Mouse (Mus musculus): ENCODE results near the gene Atp12a.

Atp12a gene

DNA sequence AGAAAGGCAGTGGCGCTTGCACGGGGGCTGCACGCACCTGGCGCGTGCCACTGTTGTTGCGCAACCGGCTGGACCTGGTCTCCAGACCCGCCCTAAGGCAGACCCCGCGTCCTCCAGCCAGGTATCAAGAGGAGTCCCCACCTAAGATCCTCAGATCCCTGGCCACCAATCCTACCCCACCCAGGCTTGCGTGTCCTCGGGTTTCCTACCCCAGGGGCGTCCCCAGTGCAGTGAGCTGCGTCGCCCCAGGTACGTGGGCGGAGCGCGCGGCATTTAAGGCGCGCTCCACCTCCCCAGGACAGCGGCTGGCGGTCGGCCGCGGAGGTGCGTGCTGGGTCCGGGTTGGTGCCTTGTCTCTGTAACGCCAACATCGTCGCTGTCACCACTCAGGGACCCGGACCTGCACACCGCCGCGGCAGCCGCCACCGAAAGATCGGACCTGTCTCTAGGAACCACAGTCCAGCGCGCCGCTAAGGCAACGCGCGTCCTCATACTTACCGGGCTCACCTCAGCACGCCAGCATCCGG lies at the start of gene Atp12a:
TSS of gene Atp12a (plus strand) at position 358 of the 527 bp plus-strand sequence.
- no peak for DNase-seq (ENCODE audit: extremely low spot score, low read depth, low spot score)

DNA sequence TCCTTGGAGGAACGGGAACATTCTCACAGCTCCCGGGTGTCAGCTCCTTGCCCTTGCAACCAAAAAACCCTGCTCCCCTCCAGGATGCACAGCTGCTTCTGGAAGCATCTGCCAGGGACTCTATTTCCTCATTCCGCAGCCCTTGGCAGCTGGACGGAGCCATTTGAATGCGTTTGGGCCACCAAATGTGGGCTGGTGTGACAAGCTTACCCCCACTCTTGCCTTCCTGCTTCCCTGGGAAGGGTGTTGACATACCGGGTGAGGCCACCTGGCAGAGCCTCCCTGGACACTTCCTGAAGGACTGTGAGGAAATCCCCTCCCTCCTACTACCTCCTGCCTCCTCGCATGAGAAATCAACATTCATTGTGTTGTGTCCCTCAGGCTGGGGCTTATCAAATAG lies 49.3 kb upstream of the Atp12a start:
- DNase-seq (ENCODE audit: extremely low spot score, low read depth, low spot score), result no peak

DNA sequence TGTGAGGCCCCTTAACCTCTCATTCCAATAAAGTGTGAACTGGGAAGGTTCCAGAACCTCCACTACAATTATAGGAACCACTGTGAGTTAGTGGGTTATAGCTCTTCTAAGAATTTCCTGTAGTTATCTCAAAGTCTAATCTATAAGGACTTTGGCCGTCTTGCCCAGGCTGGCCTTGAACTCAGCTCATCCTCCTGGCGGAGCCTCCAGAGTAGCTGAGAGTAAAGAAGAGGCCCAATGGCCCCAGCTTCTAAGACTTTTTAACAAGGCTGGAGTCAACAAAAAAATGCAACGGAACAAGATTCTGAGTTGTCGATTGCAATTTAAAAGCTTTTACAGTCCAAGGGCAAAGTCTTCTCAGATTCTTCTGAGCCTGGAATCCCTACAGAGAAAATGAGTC lies 48.5 kb upstream of the Atp12a start:
- no peak for DNase-seq (ENCODE audit: extremely low spot score, low read depth, low spot score)

DNA sequence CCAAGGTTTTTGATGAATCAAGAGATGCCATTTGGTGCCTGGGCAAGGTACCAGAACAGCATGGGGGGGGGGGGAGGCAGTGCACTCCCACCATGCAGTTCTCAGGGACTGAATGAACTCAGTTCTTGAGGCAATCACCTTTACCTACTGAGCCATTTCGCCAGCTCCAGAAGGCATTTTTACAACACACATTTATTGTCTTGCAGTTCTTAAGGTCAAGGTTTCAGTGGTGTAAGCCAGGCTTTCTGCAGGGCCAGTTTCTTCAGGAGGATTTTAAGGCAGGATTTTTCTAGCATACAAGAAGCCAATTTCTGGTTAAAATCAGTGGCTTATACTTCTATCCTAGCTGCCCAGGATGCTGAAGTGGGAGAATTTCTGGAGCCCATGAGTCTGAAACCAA lies 41.9 kb upstream of the Atp12a start:
- DNase-seq (ENCODE audit: extremely low spot score, low read depth, low spot score), result no peak

DNA sequence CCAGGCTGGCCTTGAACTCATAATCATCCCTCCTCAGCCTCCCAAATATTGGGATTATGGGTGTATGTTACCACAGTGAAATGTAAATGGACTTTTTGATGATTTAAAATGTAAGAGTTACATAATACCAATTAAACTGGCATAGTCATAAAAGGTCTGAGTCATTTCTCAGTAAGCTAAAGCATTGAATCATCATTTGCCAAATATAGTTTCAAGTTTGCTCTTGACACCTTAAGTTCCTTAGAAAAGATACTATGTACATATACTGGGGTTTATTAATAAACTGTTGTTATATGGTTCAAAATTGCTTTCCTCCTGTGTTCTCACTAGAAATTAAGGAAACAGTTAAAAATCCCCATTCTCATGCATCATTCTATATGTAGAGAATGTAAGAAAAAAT lies 39.8 kb upstream of the Atp12a start:
- DNase-seq (ENCODE audit: extremely low spot score, low read depth, low spot score), result no peak

DNA sequence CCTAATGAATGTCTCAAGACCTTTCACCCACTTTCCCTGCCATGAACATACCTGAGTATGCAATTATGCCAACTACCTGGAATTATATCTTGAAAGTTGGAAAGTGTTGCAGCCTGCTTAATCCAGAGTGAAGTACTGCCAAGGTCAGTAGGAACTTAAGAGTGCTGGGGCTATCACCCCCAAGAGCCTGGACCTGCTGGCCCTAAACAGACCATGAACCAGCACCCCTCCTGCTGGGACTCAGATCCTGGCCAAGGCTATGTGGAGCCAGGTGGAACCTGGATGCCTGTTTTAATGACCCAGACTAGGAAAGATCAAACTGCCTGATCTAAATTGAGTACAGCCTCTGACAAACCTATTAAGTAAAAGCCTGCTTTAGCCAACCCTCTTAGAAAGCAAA lies 31.2 kb upstream of the Atp12a start:
- DNase-seq (ENCODE audit: extremely low spot score, low read depth, low spot score), result no peak

DNA sequence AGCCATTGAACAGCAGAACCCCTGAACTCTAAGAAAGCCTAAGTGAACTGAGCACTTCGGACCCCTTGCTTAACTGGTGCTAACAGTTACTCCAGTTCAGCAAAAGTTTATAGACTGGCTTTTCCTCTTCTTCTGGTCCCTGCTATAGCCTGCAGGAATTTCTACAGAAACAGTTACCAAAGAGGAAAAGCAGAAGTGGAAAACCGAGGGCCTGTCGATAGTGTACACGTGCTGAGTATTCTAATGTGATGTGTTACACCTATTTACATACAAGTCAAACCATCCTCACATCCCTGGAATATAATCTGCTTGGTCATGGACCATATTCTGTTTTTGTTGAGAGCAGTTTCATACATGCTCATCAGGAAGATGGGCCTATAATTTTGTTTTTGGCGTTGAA lies 30.4 kb upstream of the Atp12a start:
- DNase-seq (ENCODE audit: extremely low spot score, low read depth, low spot score), result no peak

DNA sequence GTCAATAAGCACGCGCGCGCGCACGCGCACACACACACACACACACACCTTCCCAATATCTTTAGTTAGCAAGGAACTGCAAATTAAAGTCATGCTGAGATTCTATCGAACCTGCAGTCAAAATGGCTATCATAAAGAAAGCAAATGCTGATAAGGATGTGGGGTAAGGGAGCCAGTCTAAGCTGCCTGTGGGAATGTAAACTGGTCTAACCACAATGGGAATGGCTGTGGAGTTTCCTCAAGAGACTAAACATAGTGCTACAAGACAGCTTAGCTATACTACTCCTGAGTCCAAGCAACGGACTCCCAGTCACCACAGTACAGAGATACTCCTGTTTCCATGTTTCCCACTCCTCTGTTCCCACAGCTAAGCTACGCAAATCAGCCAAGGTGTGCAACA lies 28.8 kb upstream of the Atp12a start:
- DNase-seq (ENCODE audit: extremely low spot score, low read depth, low spot score), result no peak

DNA sequence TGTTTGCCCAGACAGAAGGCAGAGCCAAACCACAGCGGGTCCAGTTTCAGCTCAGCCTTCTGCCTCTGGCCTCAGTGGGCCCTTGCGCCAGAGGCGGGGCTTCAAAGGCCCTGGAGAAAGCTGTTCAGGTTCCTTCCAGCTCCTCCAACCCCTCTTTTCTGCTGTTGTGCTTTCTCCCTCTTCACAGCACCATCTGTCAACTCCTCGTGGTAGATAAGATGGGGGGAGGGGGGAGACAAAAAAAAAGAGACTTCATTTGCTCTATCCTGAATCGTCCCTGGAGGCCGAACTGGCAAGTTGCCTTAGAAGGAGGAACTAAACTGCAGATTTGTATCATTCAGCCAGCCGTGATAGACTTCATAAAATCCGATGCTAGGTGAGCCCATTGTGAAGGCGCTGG lies 27.8 kb upstream of the Atp12a start:
- DNase-seq (ENCODE audit: extremely low spot score, low read depth, low spot score), result no peak

DNA sequence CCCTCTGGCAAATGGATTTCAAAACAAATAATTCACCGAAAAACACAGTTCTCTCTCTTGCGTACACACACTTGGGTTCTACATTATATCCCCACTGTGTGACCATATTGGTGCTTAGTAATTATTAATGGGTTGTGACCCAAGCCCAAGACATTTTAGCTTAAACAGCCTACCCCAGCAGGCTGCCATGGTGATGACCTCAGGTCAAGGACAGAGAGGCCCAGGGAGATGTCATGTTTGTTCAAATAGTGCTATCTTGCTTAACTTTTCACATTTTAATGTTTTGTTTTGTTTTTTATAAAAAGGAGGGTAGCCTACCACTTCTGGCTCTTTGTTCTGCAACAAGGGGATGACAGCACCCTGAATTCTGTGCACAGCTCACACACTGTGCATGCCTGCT lies 27.2 kb upstream of the Atp12a start:
- no peak for DNase-seq (ENCODE audit: extremely low spot score, low read depth, low spot score)

DNA sequence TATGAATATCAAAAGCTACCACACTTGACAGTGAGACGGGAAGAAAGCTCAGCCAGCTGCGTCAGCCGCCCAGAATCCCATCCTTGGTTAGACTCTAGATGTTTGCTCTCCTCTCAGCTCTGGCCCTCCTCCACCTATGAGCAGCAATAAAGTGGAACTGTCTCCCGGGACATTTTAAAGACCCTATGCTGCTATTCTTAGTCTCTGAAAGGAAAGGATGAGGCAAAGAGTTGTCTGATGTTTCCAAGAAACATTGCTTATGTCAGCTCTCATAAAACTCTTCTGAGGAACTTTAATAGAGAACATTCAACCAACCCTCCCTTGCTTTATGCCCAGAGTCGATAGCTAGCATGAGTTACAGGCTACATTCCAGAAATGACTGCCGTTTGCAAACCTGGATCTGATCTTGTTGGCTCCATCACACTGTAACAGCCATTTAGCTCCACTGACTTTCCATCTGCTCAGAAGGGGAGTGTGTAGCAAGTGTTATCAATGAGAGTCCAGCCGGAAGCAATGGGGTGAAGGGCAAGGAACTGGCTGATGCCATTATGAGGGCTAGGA lies 25.9 kb upstream of the Atp12a start:
- DNase-seq (ENCODE audit: extremely low spot score, low read depth, low spot score), result no peak

DNA sequence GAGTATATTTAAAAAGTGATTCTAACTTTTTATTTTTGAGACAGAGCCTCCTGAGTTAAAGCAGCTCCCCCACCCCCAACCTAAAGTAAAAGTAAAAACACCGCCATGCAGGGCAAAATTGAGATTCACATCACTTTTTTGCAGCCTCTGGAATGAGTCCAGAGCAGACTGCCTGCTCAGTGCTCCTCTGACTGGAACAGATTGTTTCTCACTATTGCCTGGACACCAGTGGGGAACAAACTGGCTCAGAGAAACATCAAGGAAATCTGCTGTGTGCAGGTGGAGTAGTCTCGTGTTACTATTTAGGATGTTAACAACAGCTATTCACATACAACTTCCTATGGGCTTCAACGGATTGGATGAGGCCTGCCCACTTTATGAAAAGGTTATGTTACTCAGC lies 16.2 kb upstream of the Atp12a start:
- DNase-seq (ENCODE audit: extremely low spot score, low read depth, low spot score), result no peak

DNA sequence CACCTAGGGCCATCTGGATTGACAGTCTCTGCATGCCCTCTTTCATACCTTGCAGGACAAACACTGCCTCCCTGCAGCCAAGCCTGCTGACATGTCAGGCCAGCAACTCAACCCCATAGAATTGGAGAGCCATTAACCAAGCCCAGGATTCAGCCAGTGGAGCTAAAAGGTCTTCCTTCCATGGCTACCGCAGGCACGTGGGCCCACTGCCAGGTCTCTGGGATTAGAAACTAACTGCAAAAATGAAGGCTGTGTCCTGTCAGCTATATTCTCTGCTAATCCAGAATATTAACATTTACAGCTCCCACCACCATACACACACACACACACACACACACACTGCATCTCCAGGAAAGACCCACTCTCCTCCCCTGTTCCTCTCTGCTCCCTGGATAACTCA lies 15.3 kb upstream of the Atp12a start:
- DNase-seq (ENCODE audit: extremely low spot score, low read depth, low spot score), result no peak

DNA sequence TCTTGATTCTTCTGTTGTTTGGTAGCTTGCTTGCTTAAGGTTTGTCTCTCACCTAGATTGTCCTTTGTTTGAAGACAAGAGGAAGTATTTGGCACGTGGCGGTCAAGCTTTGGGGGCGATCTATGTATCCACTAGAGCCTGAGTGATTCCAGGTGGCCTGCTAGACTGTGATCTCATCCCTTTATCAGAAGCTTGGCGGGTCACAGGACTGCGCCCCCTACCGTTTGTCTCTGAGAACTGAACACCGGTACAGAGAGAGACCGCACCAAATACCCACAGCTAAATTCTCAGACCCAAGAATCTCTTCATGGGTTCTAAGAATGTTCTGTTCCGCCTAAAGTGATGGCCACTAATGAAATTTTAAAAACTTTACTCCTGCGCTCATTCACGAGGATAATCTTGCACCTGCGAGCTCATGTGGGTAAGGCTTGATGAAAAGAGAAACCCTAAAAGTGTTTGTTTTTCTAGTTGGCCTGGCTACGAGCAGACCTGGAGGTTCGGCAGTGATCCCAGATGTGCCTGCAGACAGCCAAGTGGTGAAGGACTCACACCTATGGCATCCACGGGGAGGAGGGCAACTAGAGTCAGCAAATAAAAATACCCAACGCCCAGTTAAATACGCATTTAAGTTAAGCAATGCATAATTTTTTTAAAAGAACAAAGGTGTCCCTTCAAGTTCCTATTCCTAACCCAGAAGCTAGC lies 12.8 kb upstream of the Atp12a start:
- peak; percentile 31 for DNase-seq (ENCODE audit: extremely low spot score, low read depth, low spot score)

DNA sequence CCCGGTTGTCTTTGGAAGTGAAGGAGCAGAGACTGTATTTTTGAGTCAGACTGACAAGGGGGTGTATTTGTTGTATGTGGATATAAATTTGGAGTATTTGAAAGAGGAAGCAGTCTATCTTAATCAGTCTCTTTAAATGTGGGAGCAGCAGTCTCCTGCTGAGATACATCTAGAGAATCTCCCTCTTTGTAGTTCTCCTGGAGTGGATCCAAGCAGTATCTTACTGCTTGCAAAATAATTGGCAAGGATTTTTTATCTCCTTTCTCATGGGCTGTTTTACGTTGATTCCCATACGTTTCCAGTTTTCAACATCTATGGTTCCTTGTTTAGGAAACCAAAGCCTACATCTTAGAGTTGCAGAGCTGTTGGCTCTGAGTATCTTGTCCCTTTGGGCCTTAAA lies 10.1 kb upstream of the Atp12a start:
- no peak for DNase-seq (ENCODE audit: extremely low spot score, low read depth, low spot score)

DNA sequence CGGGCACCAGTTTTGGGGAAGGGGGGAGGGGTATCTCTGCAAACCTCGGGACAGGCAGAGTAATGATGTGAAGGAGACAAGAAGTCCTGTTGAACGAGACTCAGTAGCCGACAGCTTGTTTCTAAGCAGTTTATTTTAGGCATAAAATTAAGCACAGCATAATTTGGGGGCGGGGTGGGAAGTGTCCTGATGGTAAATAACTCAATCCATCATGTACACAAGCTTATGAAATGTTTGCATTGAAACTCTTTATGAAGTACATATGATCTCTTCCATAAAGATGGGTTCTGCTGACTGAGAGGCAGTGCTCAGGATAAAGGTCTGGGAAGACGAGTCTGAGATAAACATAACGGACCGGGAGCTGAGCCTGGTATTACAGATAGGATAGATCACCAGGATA lies 9.5 kb upstream of the Atp12a start:
- no peak for DNase-seq (ENCODE audit: extremely low spot score, low read depth, low spot score)

DNA sequence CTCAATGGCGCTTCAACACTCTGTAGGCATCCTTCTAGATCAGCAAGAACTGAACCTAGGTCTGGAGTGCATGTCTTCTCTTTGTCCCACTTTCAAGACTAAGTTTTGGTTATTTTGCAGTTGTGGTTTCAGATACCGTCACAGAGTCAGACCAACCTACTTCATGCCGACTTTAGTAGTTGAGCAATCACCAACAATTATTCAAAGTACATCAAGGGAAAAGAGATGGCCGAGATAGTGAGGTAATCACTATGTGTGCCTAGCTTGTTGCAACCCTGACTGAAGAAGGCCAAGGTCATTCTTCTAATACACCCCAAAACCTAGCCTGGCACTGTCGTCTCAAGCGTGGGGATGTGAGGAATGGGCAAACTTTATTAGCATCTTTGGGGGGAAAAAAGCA lies 8.7 kb upstream of the Atp12a start:
- no peak for DNase-seq (ENCODE audit: extremely low spot score, low read depth, low spot score)

DNA sequence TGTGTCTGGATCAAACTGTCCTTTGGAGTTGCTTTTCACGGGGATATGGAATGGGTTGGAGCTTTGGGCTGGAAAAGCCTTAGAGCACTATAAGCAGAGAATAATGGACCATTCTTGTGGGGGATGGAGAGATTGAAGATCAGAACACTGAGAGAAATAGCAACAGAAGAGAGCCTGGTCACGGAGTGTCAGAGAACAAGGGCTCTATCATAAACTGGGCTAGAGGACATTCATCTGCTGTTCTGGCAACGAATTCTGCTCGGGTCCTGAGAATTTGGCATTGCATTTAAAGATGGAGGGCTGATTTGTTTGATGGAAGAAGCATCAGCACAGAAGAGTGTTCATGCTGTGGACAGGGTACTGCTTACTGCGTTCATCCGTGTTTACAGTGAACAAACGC lies 6.4 kb upstream of the Atp12a start:
- DNase-seq (ENCODE audit: extremely low spot score, low read depth, low spot score), result no peak

DNA sequence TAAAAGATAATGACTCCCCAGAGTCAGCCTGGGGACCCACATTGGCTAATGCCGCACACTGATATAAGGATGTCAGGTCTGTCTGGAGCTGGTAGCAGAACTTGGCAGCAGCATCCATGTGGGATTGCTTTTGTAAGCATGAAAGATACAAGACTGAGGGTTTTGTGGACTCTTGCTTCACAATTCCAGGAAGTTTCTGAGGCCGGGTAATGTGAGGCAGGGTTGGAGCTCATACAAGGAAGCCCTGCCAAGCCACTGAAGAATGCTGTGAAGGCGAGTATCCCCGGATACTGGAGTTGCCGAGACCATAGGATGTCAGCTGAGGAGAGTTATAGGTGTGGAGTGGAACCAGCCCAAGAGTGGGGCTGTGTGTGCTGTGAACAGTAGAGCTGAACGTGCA lies 5.7 kb upstream of the Atp12a start:
- DNase-seq (ENCODE audit: extremely low spot score, low read depth, low spot score), result no peak

DNA sequence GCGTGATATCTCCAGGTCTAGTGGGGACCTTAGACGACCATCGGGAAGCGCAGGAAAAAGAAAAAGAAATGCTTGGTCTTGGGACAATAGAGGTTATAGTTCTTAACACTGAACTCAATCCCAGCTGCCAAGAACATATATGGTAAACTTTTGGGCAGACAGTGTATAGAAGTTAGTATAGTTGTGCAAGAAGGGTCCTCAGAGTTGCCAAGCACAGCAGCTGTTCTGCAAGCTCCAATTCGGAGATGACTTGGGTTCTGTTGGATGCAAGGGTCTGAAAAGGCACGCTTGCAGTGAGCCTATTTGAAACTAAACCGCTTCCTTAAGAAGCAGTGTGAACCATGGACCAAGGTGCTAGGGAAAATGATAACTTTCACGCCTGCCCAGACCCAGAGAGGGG lies 424 bp downstream of the Atp12a start:
- DNase-seq (ENCODE audit: extremely low spot score, low read depth, low spot score), result no peak

DNA sequence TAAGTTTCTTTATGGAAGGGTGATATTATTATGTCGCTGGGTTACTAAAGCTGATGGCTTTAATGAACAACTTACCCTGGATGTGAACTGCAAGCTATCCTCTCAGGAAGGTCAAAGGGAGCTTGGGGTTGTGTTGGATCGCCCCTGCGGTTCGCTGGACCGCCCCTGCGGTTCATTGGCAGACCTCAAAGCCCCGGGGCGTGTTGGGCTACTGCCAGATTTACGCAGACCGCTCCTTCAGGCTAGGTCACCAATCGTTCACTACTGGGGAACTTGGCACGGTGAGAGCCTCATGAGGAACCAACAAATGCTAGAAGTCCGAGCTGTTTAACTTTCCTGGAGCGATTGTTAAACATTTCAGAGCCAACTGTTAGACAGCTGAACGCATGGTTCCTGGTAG lies 1.8 kb downstream of the Atp12a start:
- DNase-seq (ENCODE audit: extremely low spot score, low read depth, low spot score), result no peak

DNA sequence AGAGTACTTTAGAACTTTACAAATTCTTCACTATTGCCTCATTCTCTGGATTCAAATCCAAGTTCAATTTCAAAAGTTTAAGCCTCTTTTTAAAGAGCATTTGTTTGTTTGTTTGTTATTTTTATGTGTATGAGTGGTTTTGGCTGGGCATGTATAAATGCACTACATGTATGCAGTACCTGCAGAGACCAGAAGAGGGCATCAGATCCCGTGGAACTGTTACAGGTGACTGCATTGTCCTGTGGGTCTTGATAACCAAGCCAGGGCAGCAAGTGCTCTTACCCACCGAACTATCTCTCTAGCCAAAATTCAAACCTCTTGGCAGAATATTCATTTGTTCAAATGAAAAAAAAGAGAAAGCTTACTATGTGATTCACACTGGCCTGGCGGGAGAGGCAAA lies 4.0 kb downstream of the Atp12a start:
- no peak for DNase-seq (ENCODE audit: extremely low spot score, low read depth, low spot score)

DNA sequence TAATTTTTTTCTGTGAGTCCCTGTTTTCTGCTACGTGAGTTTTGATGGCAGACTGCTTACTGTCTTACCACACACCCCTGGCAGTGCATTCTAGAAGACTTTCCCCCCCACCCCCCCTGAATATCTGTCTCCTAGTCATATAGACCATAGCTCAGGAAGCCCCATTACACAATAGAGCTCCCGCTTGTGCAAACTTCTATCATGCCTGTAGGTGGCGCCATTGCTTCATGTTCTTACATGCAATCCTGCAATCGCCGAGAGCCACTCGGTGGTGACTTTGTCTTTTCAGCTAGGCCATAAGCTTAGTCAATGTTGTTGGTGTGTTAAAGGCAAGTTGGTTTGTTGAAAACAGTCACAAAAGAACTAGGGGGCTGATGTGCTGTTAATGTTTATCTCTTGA lies 10.9 kb downstream of the Atp12a start:
- peak; percentile 66 for DNase-seq (ENCODE audit: extremely low spot score, low read depth, low spot score)
